In the genomic region with DNA sequence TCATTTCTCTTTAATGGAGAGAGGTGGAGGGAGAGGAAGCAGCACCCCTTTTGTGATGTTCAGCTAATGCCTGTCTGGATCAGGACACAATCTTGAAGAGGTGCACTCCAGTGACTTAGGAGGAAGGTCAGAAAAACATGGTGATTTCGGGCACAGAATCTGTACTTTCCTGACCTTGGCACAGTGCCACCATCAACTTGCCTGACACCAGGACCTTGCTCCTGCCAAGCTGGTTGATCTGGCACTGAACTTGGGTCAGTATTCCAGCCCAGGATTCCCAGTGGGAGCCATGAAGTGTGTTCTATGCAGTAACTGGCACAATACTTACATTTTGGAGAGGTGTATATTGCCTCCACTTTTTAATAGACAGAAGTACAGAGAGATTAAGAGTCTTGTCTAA, we compare ENCODE assay signal across 32 mouse cellular contexts. TPM values are rescaled to one million over a fixed set of nuclear protein-coding genes. Genes with fewer than 3 reads are reported as not detected.
DNase-seq lines count a peak whose midpoint lies in the region; ATAC-seq lines count a peak whose summit lies in the region.
"Had no signal": no experiment of that assay in that cellular context is flagged by ENCODE, and none has a peak within 500 bp of the region (broad histone marks: within the 10 kb centered on the region; RNA-seq: fewer than 3 reads in every experiment).

No protein-coding gene starts in this region.

- no peaks in the 10 kb centered on the region for H3K36me3 ChIP-seq in kidney, embryonic 15.5 days
- H3K36me3 ChIP-seq in midbrain, embryonic 13.5 days, result no peaks in the 10 kb centered on the region
- H3K36me3 ChIP-seq: embryonic facial prominence, embryonic 13.5 days; heart, embryonic 12.5 days; hindbrain, embryonic 13.5 days; liver, embryonic 15.5 days; lung, embryonic 15.5 days; midbrain, embryonic 10.5 days had no signal

- H3K9ac ChIP-seq in kidney, embryonic 15.5 days, result no peak overlapping the region
- no peak overlapping the region for H3K9ac ChIP-seq in midbrain, embryonic 13.5 days (replicated peaks)
- H3K9ac ChIP-seq: embryonic facial prominence, embryonic 13.5 days; heart, embryonic 12.5 days; hindbrain, embryonic 13.5 days; liver, embryonic 15.5 days; lung, embryonic 15.5 days had no signal

- no peak overlapping the region for H3K4me2 ChIP-seq in kidney, embryonic 15.5 days
- H3K4me2 ChIP-seq in midbrain, embryonic 13.5 days (replicated peaks), result no peak overlapping the region
- H3K4me2 ChIP-seq: embryonic facial prominence, embryonic 13.5 days; heart, embryonic 12.5 days; hindbrain, embryonic 13.5 days; liver, embryonic 15.5 days; lung, embryonic 15.5 days had no signal

- H3K27me3 ChIP-seq in kidney, embryonic 15.5 days, result no peaks in the 10 kb centered on the region
- H3K27me3 ChIP-seq in midbrain, embryonic 13.5 days, result no peaks in the 10 kb centered on the region
- H3K27me3 ChIP-seq: embryonic facial prominence, embryonic 13.5 days; heart, embryonic 12.5 days; hindbrain, embryonic 13.5 days; liver, embryonic 15.5 days; lung, embryonic 15.5 days had no signal

- H3K27ac ChIP-seq in kidney, embryonic 15.5 days, result no peak overlapping the region
- H3K27ac ChIP-seq in midbrain, embryonic 13.5 days, result no peak overlapping the region
- H3K27ac ChIP-seq: embryonic facial prominence, embryonic 13.5 days; heart, adult 2 months; hindbrain, embryonic 13.5 days; liver, embryonic 15.5 days; lung, embryonic 15.5 days; midbrain, embryonic 10.5 days had no signal

- WGBS in kidney, embryonic 15.5 days, result 52% methylated on average over 1 of the region's 1 CpGs
- 80% methylated on average over 1 of the region's 1 CpGs for WGBS in midbrain, embryonic 13.5 days

- no peak overlapping the region for H3K4me3 ChIP-seq in kidney, embryonic 15.5 days (replicated peaks)
- H3K4me3 ChIP-seq in midbrain, embryonic 13.5 days (replicated peaks), result no peak overlapping the region
- H3K4me3 ChIP-seq: embryonic facial prominence, embryonic 13.5 days; erythroblast, embryonic 14.5 days; heart, adult 2 months; heart, embryonic 12.5 days; hindbrain, embryonic 13.5 days; liver, embryonic 15.5 days; lung, embryonic 15.5 days; midbrain, embryonic 10.5 days had no signal

- no peak for ATAC-seq in kidney, embryonic 15.5 days (replicated peaks; ENCODE audit: low FRiP score)
- no peak for ATAC-seq in midbrain, embryonic 13.5 days
- ATAC-seq: activated CD4-positive, CD25-positive, alpha-beta regulatory T cell, adult 4 months; forebrain, embryonic 16.5 days; intestine, embryonic 16.5 days; midbrain, embryonic 16.5 days had no signal

- no peaks in the 10 kb centered on the region for H3K9me3 ChIP-seq in kidney, embryonic 15.5 days (replicated peaks)
- peaks cover 7% of the 10 kb centered on the region; the same call in 1 of the 2 replicates for H3K9me3 ChIP-seq in midbrain, embryonic 13.5 days
- H3K9me3 ChIP-seq: embryonic facial prominence, embryonic 13.5 days; hindbrain, embryonic 13.5 days; liver, embryonic 15.5 days; lung, embryonic 15.5 days had no signal

- DNase-seq in kidney, adult 8-10 months, result peak; percentile 12 to 64
- peak; percentile 39 for DNase-seq in adrenal gland, adult 8-10 months
- peak; percentile 47 for DNase-seq in adrenal gland, postnatal 25 days
- peak; percentile 34 to 49 for DNase-seq in kidney, postnatal 25 days
- DNase-seq in thymus, postnatal 0 days (ENCODE audit: low spot score), result no peak
- DNase-seq in thymus, postnatal 14 days, result no peak
- DNase-seq: B cell, adult 2 months; cerebellum, adult 18-20 months; heart, adult 2 months; heart, postnatal 4 days; left cerebral cortex, postnatal 4 days; right cerebral cortex, postnatal 25 days; spleen, adult 18-20 months had no signal

- H3K4me1 ChIP-seq in kidney, embryonic 15.5 days, result no peaks in the 10 kb centered on the region
- H3K4me1 ChIP-seq in midbrain, embryonic 13.5 days (replicated peaks), result no peaks in the 10 kb centered on the region
- H3K4me1 ChIP-seq: embryonic facial prominence, embryonic 13.5 days; heart, embryonic 12.5 days; hindbrain, embryonic 13.5 days; liver, embryonic 15.5 days; lung, embryonic 15.5 days; midbrain, embryonic 10.5 days had no signal

RNA-seq across cellular contexts. Expression of gene Cyp2b10, which starts 2.3 kb away (rescaled TPM):
- not detected in 2 replicates for polyA plus RNA-seq in kidney, embryonic 15.5 days (2015; fragmentation: Nextera tagmentation; extraction: Ambion mirVana)
- total RNA-seq in adrenal gland, adult 8-10 months (2022), result 10 to 100 TPM in 1 of 4 experiments, 1 to 10 TPM in 3; 1.5 to 17.1 (median 2.3) TPM
- 4.3 and 8.9 TPM in 2 replicates for total RNA-seq in adrenal gland, postnatal 25 days (2021)
- not detected in 2 replicates for polyA plus RNA-seq in midbrain, embryonic 13.5 days (2015; fragmentation: Nextera tagmentation; extraction: Ambion mirVana)
- 0.10 and 0.13 TPM in 2 replicates for polyA plus RNA-seq in thymus, postnatal 0 days (2015; fragmentation: Nextera tagmentation; extraction: Ambion mirVana)
- total RNA-seq: common myeloid progenitor, adult 5-6 weeks; gastrocnemius, postnatal 4 days; left cerebral cortex, postnatal 4 days; megakaryocyte progenitor cell, adult 5-6 weeks had no signal
- polyA plus RNA-seq: activated CD4-positive, CD25-positive, alpha-beta regulatory T cell, adult 4 months; embryonic facial prominence, embryonic 13.5 days; erythroblast, embryonic 14.5 days; forebrain, embryonic 11.5 days; forebrain, embryonic 16.5 days; heart, embryonic 12.5 days; hindbrain, embryonic 13.5 days; intestine, embryonic 16.5 days; limb, embryonic 14.5 days; midbrain, embryonic 10.5 days; midbrain, embryonic 16.5 days; neural tube, embryonic 11.5 days had no signal

Comparison
In these comparisons a context has a peak if more than half of its experiments do, and no peak if none do; other contexts are left out.
1. DNase-seq: peak in kidney, adult 8-10 months (2 of 2), adrenal gland, adult 8-10 months (single experiment), adrenal gland, postnatal 25 days (single experiment) and kidney, postnatal 25 days (2 of 2); none in thymus, postnatal 0 days (single experiment) and thymus, postnatal 14 days (single experiment).